Mouse (Mus musculus): ENCODE measurements around the gene Aldoc. TPM values are rescaled to one million over a fixed set of nuclear protein-coding genes. Genes with fewer than 3 reads are reported as not detected.
A peak's percentile ranks its signal among the peaks of the same experiment; 100 is the strongest.
"Not testable (repeated sequence)": the region's sequence is repeated elsewhere in the genome, so short reads cannot be mapped to it uniquely, and the experiment has no call there.

Gene Aldoc
- total RNA-seq (2018; cell fraction: chromatin; rRNA removed): 1 to 10 TPM in 12 of 26 experiments, under 1 TPM in 6, not detected in 8; 0.25 to 5.1 (median 1.7) TPM
- 10 to 100 TPM in 11 of 26 experiments, 1 to 10 TPM in 15; 1.7 to 29.1 (median 6.8) TPM for total RNA-seq (2018; cell fraction: cytosol; rRNA removed)
- 1 to 10 TPM in 20 of 26 experiments, under 1 TPM in 6; 0.29 to 8.5 (median 2.2) TPM for total RNA-seq (2018; cell fraction: nucleus; rRNA removed)
- 6.8 to 30.2 TPM (median 7.3 TPM) in 3 replicates for polyA plus RNA-seq (2018)

GRCm38 (mm10) chr11:78322860-78323259 lies at the start of gene Aldoc:
Gene Aldoc, plus strand, starts transcription at chr11:78322968.
- 6% methylated on average over 15 of the region's 15 CpGs for WGBS (ENCODE audit: missing documents)
- Histone ChIP-seq H3K36me3 (ENCODE audit: inconsistent target) (no peaks in the 10 kb centered on the region), H3K79me2 (ENCODE audit: inconsistent target) (no peaks in the 10 kb centered on the region), H3K4me3 (ENCODE audit: inconsistent target) (peak within 1 kb of the TSS; percentile 30), H3K27ac (peak within 1 kb of the TSS; percentile 43)

- H3K27ac ChIP-seq: no peak overlapping the region
- peaks cover 78% of the 10 kb centered on the region for H3K79me2 ChIP-seq (ENCODE audit: inconsistent target)
- 100% methylated on average over 1 of the region's 1 CpGs for WGBS (ENCODE audit: missing documents)
- peaks cover 77% of the 10 kb centered on the region for H3K36me3 ChIP-seq (ENCODE audit: inconsistent target)
- H3K4me3 ChIP-seq (ENCODE audit: inconsistent target): no peak overlapping the region
Observed at GRCm38 (mm10) chr11:78275596-78275995, 47.2 kb upstream of the Aldoc start.

- not testable (repeated sequence) for H3K4me3 ChIP-seq (ENCODE audit: inconsistent target); H3K27ac ChIP-seq
- peaks cover 79% of the 10 kb centered on the region for H3K36me3 ChIP-seq (ENCODE audit: inconsistent target)
- WGBS (ENCODE audit: missing documents): 93% methylated on average over 4 of the region's 4 CpGs
- peaks cover 78% of the 10 kb centered on the region for H3K79me2 ChIP-seq (ENCODE audit: inconsistent target)
Observed at GRCm38 (mm10) chr11:78276169-78276568, 46.6 kb upstream of the Aldoc start.

GRCm38 (mm10) chr11:78278853-78279252 lies 43.9 kb upstream of the Aldoc start:
- WGBS (ENCODE audit: missing documents): 92% methylated on average over 7 of the region's 7 CpGs
- Histone ChIP-seq H3K27ac (no peak overlapping the region), H3K4me3 (ENCODE audit: inconsistent target) (no peak overlapping the region), H3K36me3 (ENCODE audit: inconsistent target) (peaks cover 79% of the 10 kb centered on the region), H3K79me2 (ENCODE audit: inconsistent target) (peaks cover 67% of the 10 kb centered on the region)

- Histone ChIP-seq H3K27ac (no peak overlapping the region), H3K79me2 (ENCODE audit: inconsistent target) (peaks cover 60% of the 10 kb centered on the region), H3K4me3 (ENCODE audit: inconsistent target) (no peak overlapping the region), H3K36me3 (ENCODE audit: inconsistent target) (peaks cover 79% of the 10 kb centered on the region)
- 86% methylated on average over 4 of the region's 4 CpGs for WGBS (ENCODE audit: missing documents)
Observed at GRCm38 (mm10) chr11:78279586-78279985, 43.2 kb upstream of the Aldoc start.

- Histone ChIP-seq H3K27ac (no peak overlapping the region), H3K36me3 (ENCODE audit: inconsistent target) (peaks cover 66% of the 10 kb centered on the region), H3K79me2 (ENCODE audit: inconsistent target) (no peaks in the 10 kb centered on the region), H3K4me3 (ENCODE audit: inconsistent target) (no peak overlapping the region)
- WGBS (ENCODE audit: missing documents): 96% methylated on average over 7 of the region's 7 CpGs
Observed at GRCm38 (mm10) chr11:78289146-78289763, 33.5 kb upstream of the Aldoc start.

- WGBS (ENCODE audit: missing documents): 96% methylated on average over 4 of the region's 4 CpGs
- Histone ChIP-seq H3K79me2 (ENCODE audit: inconsistent target) (no peaks in the 10 kb centered on the region), H3K36me3 (ENCODE audit: inconsistent target) (peaks cover 52% of the 10 kb centered on the region), H3K27ac (no peak within 1 kb of the TSS), H3K4me3 (ENCODE audit: inconsistent target) (no peak within 1 kb of the TSS)
Observed at GRCm38 (mm10) chr11:78290654-78291053, 32.1 kb upstream of the Aldoc start, which contains the start of gene BC030499. Gene BC030499, plus strand, starts transcription at chr11:78290841.

- WGBS (ENCODE audit: missing documents): 92% methylated on average over 6 of the region's 6 CpGs
- H3K27ac ChIP-seq: no peak overlapping the region
- H3K4me3 ChIP-seq (ENCODE audit: inconsistent target): no peak overlapping the region
- H3K79me2 ChIP-seq (ENCODE audit: inconsistent target): no peaks in the 10 kb centered on the region
- H3K36me3 ChIP-seq (ENCODE audit: inconsistent target): peaks cover 17% of the 10 kb centered on the region
Observed at GRCm38 (mm10) chr11:78294585-78294984, 28.2 kb upstream of the Aldoc start.

GRCm38 (mm10) chr11:78300917-78301316 lies 21.9 kb upstream of the Aldoc start:
- H3K79me2 ChIP-seq (ENCODE audit: inconsistent target): peaks cover 40% of the 10 kb centered on the region
- peak overlapping the region; percentile 82 for H3K4me3 ChIP-seq (ENCODE audit: inconsistent target)
- H3K36me3 ChIP-seq (ENCODE audit: inconsistent target): no peaks in the 10 kb centered on the region
- WGBS (ENCODE audit: missing documents): 67% methylated on average over 7 of the region's 7 CpGs
- no peak overlapping the region for H3K27ac ChIP-seq

- H3K36me3 ChIP-seq (ENCODE audit: inconsistent target): no peaks in the 10 kb centered on the region
- 1% methylated on average over 48 of the region's 49 CpGs for WGBS (ENCODE audit: missing documents)
- peaks cover 46% of the 10 kb centered on the region for H3K79me2 ChIP-seq (ENCODE audit: inconsistent target)
- peak within 1 kb of the TSS; percentile 52 for H3K27ac ChIP-seq
- peak within 1 kb of the TSS; percentile 82 for H3K4me3 ChIP-seq (ENCODE audit: inconsistent target)
Observed at GRCm38 (mm10) chr11:78301357-78302084, 21.2 kb upstream of the Aldoc start, which contains the start of gene Spag5. Gene Spag5, plus strand, starts transcription at chr11:78301529.

GRCm38 (mm10) chr11:78305272-78305671 lies 17.5 kb upstream of the Aldoc start:
- Histone ChIP-seq H3K79me2 (ENCODE audit: inconsistent target) (peaks cover 63% of the 10 kb centered on the region), H3K4me3 (ENCODE audit: inconsistent target) (no peak overlapping the region), H3K36me3 (ENCODE audit: inconsistent target) (no peaks in the 10 kb centered on the region), H3K27ac (no peak overlapping the region)
- 90% methylated on average over 4 of the region's 4 CpGs for WGBS (ENCODE audit: missing documents)

GRCm38 (mm10) chr11:78310861-78311511 lies 11.8 kb upstream of the Aldoc start:
- H3K4me3 ChIP-seq (ENCODE audit: inconsistent target): no peak overlapping the region
- H3K27ac ChIP-seq: no peak overlapping the region
- H3K36me3 ChIP-seq (ENCODE audit: inconsistent target): no peaks in the 10 kb centered on the region
- whole genome bisulfite sequencing (ENCODE audit: missing documents): 95% methylated on average over 8 of the region's 8 CpGs
- peaks cover 22% of the 10 kb centered on the region for H3K79me2 ChIP-seq (ENCODE audit: inconsistent target)

GRCm38 (mm10) chr11:78313662-78314061 lies 9.1 kb upstream of the Aldoc start:
- no peak overlapping the region for H3K27ac ChIP-seq
- no peaks in the 10 kb centered on the region for H3K36me3 ChIP-seq (ENCODE audit: inconsistent target)
- H3K79me2 ChIP-seq (ENCODE audit: inconsistent target): no peaks in the 10 kb centered on the region
- 95% methylated on average over 2 of the region's 2 CpGs for WGBS (ENCODE audit: missing documents)
- no peak overlapping the region for H3K4me3 ChIP-seq (ENCODE audit: inconsistent target)

- H3K36me3 ChIP-seq (ENCODE audit: inconsistent target): no peaks in the 10 kb centered on the region
- no peak overlapping the region for H3K27ac ChIP-seq
- no peaks in the 10 kb centered on the region for H3K79me2 ChIP-seq (ENCODE audit: inconsistent target)
- no peak overlapping the region for H3K4me3 ChIP-seq (ENCODE audit: inconsistent target)
- WGBS (ENCODE audit: missing documents): 71% methylated on average over 1 of the region's 2 CpGs
Observed at GRCm38 (mm10) chr11:78318411-78318810, 4.4 kb upstream of the Aldoc start.

All from macrophage (primary cell).